Mouse (Mus musculus): ENCODE measurements around the gene Mrps18c.

DNA sequence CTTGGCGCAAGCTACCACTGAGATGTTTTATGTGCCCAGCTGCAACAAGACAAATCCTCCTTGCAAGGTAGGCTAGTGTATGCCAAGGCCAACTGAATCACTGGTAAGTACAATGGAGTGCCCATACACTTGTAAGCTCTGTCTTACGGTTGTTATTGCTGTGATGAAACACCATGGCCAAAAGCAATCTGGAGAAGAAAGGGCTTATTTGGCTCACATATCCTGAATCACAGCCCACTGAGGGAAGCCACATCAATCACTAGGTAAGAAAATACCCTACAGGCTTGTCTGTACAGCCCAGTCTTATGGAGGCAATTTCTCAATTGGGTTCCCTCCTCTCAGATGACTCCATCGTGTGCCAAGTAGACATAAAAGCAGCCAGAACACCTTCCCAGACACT is 30.3 kb downstream of the Mrps18c start:
- TF ChIP-seq CTCF (IDR thresholded peaks at IDR 0.05; ENCODE audit: insufficient read depth, low read length), result no peak
- TF ChIP-seq POLR2A (IDR thresholded peaks at IDR 0.05; ENCODE audit: borderline replicate concordance, extremely low read depth, low read depth, low read length), result no peak
